Mouse (Mus musculus) cerebellum, adult 2 months (tissue): ENCODE data around the gene Malsu1.

ENCODE experiments used
- CTCF ChIP-seq: fragments of 200-500 bp; IDR thresholded peaks from 2 replicates; pipeline ENCODE4 v1.5.1; 2011; ENCODE audit warnings: low read depth, mild to moderate bottlenecking, control low read depth, low read length, moderate library complexity, borderline replicate concordance; ENCODE audit not compliant: insufficient read depth
- POLR2A ChIP-seq: fragments of 200-500 bp; IDR thresholded peaks from 2 replicates; pipeline ENCODE4 v1.6.1; 2011; ENCODE audit warnings: low read length, control low read depth, borderline replicate concordance; ENCODE audit not compliant: insufficient read depth

- TF ChIP-seq CTCF (no peak), POLR2A (no peak)
These were observed 45.6 kb upstream of the Malsu1 start for GRCm38 (mm10) chr6:49028019-49028418.
